Mouse (Mus musculus) fat pad, adult 2 months (tissue): ENCODE measurements around the gene Anxa9.
A peak's percentile ranks its signal among the peaks of the same experiment; 100 is the strongest.
"Not testable (repeated sequence)": the region's sequence is repeated elsewhere in the genome, so short reads cannot be mapped to it uniquely, and the experiment has no call there.

ENCODE experiments used
- DNase-seq: peaks from one replicate; pipeline ENCODE4 v3.0.0-alpha.2; 2011; ENCODE audit warnings: low read depth, low spot score; ENCODE audit errors: extremely low read depth

The Anxa9 gene

DNA sequence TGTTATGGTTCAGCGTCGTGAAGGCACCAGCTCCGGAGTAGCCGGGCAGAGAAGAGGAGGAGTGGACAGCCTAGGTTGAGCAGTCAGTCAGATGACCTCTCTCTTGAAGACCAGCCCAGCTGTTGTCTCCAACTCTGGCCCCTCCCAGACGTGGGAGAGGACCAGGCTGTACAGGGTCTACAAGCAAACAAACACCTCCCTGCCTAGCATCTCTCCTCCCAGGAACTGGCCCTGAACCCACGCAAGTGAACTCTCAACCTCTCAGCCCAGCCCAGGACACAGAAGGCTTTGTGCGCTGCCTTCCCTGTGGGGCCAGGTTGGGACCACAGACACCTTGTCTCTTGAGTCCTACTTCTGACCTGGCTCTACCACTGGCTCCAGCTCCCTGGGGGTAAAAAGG is at the start of gene Anxa9:
TSS of gene Anxa9 (minus strand) at position 77 of the 400 bp plus-strand sequence.
- no peak for DNase-seq

DNA sequence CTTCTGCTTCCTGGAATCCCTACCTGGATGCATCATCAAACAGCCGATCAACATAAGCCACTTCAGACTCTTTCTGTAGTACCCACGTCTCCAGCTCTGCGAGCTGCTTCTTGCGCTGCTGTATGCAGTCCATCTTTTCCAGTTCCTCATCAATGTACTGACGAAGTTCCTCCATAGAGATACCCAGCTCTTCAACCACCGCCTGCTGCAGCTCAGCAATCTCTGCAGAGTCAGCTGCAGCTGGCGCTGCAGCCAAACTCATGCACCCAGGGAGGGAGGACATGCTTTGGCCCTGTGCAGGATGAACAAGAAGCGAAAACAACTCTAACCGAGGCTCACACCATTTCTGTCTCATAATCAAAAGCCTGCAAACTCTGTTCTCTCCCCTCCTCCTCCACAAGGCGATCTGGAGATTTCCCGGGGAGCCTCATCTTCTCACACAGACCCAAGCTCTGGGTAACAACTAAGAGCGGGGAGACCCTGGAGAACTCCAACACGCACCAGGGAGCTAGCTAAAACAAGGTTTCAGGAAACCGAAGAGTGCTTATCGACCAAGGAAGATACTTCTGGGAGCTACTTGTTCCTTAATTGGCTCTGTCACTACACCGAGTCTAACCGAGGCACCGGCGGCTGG is 49.1 kb upstream of the Anxa9 start:
- DNase-seq, result not testable (repeated sequence)

- DNase-seq, result no peak
Measured at GRCm38 (mm10) chr3:95349491-95349890, 42.5 kb upstream of the Anxa9 start.

GRCm38 (mm10) chr3:95348343-95348742 is 41.4 kb upstream of the Anxa9 start:
- not testable (repeated sequence) for DNase-seq

- no peak for DNase-seq
Measured at GRCm38 (mm10) chr3:95346454-95346853, 39.5 kb upstream of the Anxa9 start.

DNA sequence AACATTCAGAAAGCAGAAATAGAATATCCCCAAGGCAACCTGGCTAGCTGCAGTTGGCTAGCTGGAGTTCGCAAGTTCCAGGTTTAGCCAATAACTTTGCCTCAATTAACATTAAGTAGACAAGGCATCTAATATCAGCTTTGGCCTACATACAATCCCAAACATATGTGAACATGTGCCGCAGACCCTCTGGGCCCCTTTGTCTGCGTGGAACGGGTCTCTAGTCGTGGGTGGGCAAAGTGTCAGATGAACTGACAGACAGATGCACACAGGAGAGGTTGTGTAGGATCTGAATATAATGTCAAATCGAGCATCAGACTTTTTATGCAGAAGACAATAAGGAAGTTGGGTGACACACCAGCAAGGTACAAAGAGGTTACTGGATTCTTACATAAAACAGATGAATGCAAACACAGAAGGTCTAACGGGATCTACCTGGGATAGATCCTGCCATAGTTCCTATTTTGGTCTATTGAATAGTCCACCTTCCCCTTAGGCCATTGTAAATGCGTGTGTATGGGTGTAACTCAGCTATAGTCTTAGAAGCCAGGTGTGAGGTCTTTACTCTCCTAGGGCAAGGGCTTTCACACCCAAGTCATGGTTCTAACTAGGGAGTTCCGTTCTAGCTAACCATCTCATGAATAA is 36.5 kb upstream of the Anxa9 start:
- DNase-seq, result not testable (repeated sequence)

DNA sequence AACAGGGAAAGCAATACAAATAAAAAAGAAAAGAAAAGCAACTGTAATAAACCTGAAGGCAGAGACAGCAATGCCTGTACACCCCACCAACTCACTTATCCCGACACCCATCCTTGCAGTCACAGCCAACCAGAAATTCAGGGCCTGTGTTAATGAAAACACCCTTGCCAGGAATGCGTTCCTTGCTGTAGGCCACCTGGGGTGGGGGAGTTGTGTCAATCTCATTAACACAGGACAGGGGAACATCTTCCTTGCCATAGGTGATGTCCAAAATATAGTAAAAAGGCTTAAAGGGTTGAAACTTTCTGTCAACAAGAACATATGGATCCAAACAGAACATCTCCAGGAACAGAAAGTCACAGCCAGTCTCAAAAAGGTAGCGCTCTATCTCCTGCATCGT is 31.3 kb upstream of the Anxa9 start:
- no peak for DNase-seq

DNA sequence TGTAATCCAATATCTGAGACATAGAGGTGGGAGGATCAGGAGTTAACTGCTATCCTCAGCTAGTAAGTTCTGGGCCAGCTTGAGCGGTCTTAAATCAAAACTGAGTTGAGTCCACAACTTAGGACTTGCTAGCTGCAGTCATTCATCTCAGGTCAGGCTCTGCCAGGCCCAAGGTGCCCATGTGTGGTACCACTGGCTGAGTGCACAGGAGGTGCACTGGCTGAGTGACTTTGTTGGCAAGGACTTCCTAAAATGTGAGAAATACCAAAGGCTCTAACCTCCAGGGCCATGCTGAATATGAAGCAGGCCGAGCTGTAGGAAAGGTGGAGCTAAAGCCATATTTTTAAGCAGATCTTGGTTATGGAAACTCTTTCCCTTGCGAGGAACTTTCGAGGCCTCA is 30.4 kb upstream of the Anxa9 start:
- DNase-seq, result no peak

DNA sequence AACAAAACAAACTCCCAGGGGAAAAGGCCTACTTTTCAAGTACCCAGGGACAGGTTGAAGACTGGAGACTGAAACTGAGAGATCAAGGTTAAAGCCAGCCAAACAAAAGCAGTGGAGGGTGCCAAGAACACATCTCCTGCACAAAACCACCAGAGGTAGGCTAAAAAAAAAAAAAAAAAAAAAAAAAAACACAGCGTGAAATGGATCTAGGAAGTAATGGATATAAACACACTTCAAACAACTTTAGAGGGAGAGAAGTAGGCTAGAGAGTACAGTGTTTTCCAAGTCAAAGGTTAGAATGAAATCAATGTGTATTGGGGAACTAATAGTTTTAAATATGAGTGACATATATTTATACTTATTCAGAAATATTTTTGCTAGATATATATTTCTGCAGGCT is 24.6 kb upstream of the Anxa9 start:
- no peak for DNase-seq

GRCm38 (mm10) chr3:95328803-95329404 is 21.9 kb upstream of the Anxa9 start:
- DNase-seq, result peak; percentile 92

DNA sequence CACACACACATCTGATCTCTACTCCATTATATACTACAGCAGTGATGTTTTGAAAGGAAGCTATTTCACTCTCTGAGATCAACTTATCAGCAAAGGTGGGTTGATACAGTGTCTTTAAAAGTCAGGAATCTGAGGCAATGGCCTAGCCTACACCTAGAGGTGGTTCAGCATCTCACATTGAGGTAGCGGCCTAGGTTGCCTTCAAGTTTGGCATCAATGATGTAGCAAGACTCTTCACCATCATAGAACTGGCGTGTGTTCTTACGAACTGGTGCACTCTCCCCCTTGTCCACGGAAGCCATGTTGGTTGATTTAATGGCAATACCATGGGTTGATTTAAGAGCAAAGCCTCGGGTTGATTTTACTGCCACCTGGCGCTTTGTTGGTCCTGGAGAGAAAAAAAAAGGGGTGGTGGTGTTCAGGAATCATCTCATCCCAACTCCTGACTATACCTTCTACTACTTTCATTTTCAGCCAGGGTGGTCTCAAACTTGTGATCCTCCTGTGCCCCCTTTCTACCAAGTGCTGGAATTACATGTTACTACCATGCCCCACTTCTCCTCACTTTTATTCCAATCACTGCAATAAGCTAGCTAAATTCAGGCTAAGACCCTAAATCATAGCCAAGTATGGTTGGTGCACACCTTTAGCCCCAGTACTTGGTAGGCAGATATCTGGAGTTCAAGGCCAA is 17.6 kb upstream of the Anxa9 start:
- DNase-seq, result no peak

DNA sequence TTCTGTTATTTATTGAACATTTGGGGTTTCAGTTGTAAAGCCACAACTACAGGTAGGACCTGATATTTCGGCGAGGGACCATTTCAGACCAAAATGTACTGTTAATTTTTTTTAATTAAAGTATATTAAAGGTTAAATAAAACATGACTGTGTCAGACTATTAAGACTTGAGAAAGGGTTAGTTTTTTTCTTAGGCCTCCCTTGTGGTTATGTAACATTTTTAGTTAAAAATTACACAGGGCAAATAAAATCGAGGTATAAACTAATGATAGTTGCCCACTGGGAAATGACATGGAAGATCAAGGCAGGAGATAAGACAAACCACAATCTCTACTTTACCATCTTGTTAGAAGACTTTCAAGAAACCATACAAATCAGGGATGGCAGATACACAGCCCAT is 16.5 kb upstream of the Anxa9 start:
- no peak for DNase-seq

DNA sequence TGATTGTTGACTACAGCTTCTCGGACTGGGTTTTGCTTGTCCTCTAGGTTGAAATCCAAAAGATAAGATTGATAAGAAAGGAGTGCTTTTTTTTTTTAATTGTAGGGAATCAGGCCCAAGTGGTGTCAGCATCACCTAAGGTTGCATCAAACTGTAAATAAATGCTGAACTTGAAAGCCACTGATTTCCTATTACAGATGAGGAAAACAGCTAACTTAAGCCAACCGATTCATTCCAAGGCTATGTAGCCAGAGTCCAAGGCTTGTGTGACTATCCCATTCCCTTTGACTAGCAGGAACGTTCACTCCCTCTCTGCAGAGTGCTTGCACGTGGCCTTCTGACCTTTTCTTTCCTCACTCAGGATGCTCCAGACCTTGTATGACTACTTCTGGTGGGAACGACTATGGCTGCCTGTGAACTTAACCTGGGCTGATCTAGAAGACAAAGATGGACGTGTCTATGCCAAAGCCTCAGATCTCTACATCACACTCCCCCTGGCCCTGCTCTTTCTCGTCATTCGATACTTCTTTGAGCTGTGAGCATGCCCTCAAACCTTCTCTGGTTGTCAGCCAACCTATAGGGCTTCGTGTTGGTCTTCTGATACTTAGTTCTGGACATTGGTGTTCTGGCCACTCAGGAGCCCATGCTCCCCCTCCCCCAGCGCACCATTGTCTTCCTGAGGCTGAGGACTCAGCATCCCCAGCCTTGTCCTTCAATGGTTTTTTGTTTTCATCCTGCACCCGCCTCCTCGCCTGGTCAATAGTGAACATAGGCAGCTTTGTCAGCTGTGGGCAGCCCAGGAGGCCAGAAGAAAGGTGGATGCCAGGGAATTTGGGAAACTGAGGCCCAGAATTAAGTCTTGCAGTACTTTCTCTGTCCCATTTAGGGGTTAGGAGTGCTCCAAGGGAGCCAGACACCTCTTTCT is 13.0 kb upstream of the Anxa9 start:
- no peak for DNase-seq

DNA sequence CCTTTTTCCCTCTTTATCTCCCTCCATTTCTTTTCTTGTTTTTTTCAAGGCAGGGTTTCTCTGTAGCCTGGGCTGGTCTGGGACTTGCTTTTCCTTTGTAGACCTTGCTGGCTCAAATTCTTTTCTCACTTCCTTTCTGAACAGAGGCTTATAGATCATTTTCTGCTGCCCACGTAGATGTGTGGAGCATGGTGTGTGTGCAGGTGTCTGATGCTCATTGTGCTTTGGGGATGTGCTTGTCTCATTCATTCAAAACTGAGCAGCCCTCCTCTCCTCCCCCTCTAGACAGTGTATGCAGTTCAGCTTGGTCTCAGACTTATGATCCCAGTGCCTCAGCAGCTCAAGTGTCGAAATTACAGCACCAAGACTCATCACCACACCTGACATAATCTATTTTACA is 12.1 kb upstream of the Anxa9 start:
- no peak for DNase-seq

DNA sequence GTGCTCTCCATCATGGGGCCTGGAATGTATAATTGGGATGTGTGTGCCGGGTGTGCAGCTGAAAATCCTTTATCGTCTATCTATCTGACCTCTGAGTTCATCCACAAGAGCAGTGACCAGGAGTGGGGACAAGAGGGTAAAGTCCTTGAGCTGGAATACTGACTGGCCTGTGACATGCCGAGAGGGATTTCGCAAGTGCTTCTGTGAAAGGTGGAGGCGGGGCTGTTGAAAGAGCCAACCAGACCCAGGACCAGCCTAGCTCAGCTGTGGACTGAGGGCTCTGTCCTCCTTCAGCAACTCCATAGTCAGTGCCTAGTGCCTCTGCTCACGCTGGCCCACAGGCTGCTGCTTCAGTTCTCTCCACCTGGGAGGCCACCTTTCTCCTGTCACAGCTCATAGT is 11.6 kb upstream of the Anxa9 start:
- no peak for DNase-seq

DNA sequence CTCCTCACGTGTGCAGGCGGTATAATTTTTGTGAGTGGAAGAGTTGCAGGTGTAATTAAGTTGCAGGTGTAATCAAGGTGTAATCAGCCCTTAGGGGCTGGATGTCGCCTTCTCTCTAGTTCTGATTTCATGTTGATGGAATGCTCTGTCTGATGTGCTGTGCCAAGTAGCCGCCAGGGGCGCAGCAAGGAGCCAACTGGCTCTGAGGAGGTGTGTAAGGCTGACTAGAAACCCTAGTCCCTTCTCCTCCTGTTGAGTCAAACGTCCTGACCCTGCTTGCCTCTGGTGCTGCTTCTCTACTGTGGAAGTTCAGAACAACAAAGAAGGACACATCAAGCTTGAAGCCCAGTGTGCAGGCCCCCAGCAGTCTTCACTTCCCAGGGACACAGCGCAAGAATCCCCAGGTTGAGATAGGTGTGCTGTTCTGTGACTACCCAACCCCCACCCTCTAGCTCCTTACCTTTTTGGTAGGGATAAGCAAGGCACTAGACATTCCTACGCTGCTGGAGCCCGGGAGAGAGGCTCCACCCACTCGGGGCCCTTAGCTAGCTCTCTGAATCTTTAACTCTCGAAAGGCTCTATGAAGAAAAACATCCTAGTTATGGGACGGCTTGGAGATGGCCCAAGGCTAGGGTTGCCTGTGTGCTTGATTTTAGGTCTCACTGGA is 10.6 kb upstream of the Anxa9 start:
- no peak for DNase-seq

DNA sequence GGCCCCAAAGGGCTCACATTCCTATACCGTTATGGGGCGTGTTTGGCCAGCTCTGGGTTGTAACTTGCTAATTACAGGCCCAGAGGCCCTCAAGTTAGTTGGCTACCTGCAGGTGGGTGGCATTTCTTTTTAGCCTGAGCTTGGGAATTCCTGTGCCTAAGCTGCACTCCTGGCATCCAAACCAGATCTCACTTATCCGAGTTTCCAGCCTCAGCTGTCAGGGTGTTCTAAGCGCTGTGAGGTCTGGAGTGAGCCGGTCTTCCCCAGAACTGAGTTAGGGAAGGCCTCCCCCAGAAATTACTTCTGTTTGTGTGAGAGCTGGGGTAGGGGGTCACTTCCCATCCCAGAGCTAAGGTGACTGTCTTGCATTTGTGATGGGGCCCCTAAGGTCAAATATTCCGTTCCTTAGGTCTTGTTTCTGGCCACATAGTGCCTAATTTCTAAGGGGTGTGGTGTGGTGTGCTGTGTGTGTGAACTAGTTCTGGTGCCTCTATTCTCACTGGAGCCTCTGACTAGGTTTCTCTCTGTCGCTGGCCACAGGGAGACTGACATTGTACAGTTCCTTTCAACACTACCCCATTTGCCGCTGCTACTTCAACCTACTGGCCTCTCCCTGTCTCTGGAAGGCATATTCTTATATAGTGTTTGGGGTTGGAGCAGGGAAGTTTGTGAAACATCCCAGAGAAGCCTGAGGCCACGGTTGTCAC is 9.0 kb upstream of the Anxa9 start:
- no peak for DNase-seq

GRCm38 (mm10) chr3:95315094-95315843 is 8.3 kb upstream of the Anxa9 start:
- no peak for DNase-seq

DNA sequence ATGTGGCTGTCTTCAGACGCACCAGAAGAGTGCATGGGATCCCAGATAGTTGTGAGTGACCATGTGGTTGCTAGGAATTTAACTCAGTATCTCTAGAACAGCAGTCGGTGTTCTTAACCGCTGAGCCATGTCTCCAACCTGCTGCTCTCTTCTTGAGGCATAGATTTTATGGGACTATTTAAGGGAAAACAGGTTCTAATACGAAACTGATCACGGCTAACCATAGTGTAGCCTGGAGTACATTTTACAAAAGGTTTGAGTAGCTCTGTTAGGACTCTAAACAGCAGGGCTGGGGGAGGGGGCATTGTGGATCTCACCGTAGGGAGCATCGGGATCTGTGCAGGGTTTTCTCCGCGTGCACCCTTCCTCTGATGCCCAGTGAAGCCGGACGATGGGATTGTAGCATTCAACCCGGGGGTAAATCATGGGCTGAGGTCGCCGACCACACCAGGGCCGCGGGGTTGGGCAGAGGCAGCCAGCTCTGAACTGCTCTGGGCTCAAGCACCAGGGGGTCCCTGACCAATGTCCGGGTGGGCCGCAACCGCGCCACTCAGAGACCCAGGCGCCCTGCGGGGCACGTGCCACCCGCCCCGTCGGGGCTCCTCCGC is 7.6 kb upstream of the Anxa9 start, which contains the start of gene Cers2:
TSS of gene Cers2 (plus strand) at position 306 of the 608 bp plus-strand sequence.
- no peak for DNase-seq
